Mouse (Mus musculus) MEL (cell line): ENCODE results near the gene Pam16. TPM values are rescaled to one million over a fixed set of nuclear protein-coding genes. Genes with fewer than 3 reads are reported as not detected.

Source experiments
- DNase-seq: peaks from one replicate; pipeline ENCODE4 v3.0.0; 2011; ENCODE audit warnings: low read depth, low spot score
- H3K27ac ChIP-seq: 2 replicates; pipeline ENCODE4 v1.5.1; 2012; ENCODE audit warnings: low read depth, mild to moderate bottlenecking, control low read depth, low read length, moderate library complexity; ENCODE audit not compliant: control insufficient read depth
- H3K27me3 ChIP-seq, 2 experiments: fragments of 150-350 bp in 1 of 2; sonication (generic) in 1 of 2; 2 replicates each; pipeline ENCODE4 v1.6.1; 2012; ENCODE audit warnings: low read length in 2 of 2, mild to moderate bottlenecking in 2 of 2, improper control_type of control experiment in 1 of 2, moderate library complexity in 1 of 2; ENCODE audit not compliant: insufficient read depth in 2 of 2, control insufficient read depth in 1 of 2
- H3K36me3 ChIP-seq, 2 experiments: 2 replicates each; pipeline ENCODE4 v1.6.1; 2012 to 2014; ENCODE audit warnings: low read length in 2 of 2, improper control_type of control experiment in 1 of 2, inconsistent platforms in 1 of 2, mild to moderate bottlenecking in 1 of 2; ENCODE audit not compliant: insufficient read depth in 2 of 2, control insufficient read depth in 1 of 2
- H3K4me1 ChIP-seq, 2 experiments: fragments of 150-350 bp in 1 of 2; sonication (generic) in 1 of 2; 2 replicates each; pipeline ENCODE4 v1.6.1; 2012; ENCODE audit warnings: low read length in 2 of 2, improper control_type of control experiment in 1 of 2, mild to moderate bottlenecking in 1 of 2; ENCODE audit not compliant: insufficient read depth in 2 of 2, control insufficient read depth in 1 of 2
- H3K4me3 ChIP-seq, 2 experiments: fragments of 150-350 bp in 1 of 2; sonication (generic) in 1 of 2; 2 replicates each; pipeline ENCODE4 v1.5.1; 2012; ENCODE audit warnings: low read depth in 2 of 2, low read length in 2 of 2, mild to moderate bottlenecking in 2 of 2, moderate library complexity in 2 of 2, control low read depth in 1 of 2, improper control_type of control experiment in 1 of 2; ENCODE audit not compliant: control insufficient read depth in 1 of 2, insufficient read depth in 1 of 2
- H3K79me2 ChIP-seq: 2 replicates; pipeline ENCODE4 v1.6.1; 2012; ENCODE audit warnings: mild to moderate bottlenecking, low read length, moderate library complexity; ENCODE audit not compliant: control insufficient read depth, poor library complexity, insufficient read depth
- H3K9ac ChIP-seq: 2 replicates; pipeline ENCODE4 v1.6.1; 2012; ENCODE audit warnings: low read depth, mild to moderate bottlenecking, control low read depth, low read length, moderate library complexity; ENCODE audit not compliant: control insufficient read depth, poor library complexity, severe bottlenecking
- H3K9me3 ChIP-seq: fragments of 150-350 bp; sonication (generic); replicated peaks from 2 replicates; pipeline ENCODE4 v1.6.1; 2012; ENCODE audit warnings: mild to moderate bottlenecking, low read length, improper control_type of control experiment, moderate library complexity; ENCODE audit not compliant: insufficient read depth
- CHD1 ChIP-seq: IDR thresholded peaks from 2 replicates; pipeline ENCODE4 v1.6.1; 2012; ENCODE audit warnings: low read depth, mild to moderate bottlenecking, inconsistent platforms, low read length, improper control_type of control experiment
- ELF1 ChIP-seq: IDR thresholded peaks from 2 replicates; pipeline ENCODE4 v1.6.1; 2014; ENCODE audit warnings: low read depth, mild to moderate bottlenecking, inconsistent platforms, low read length, improper control_type of control experiment, moderate library complexity
- ETS1 ChIP-seq: IDR thresholded peaks from 2 replicates; pipeline ENCODE4 v1.6.1; 2012; ENCODE audit warnings: low read depth, mild to moderate bottlenecking, inconsistent platforms, low read length, improper control_type of control experiment, moderate library complexity
- GABPA ChIP-seq: IDR thresholded peaks from 2 replicates; pipeline ENCODE4 v1.6.1; 2012; ENCODE audit warnings: low read depth, mild to moderate bottlenecking, inconsistent platforms, low read length, improper control_type of control experiment, moderate library complexity
- HCFC1 ChIP-seq: IDR thresholded peaks from 2 replicates; pipeline ENCODE4 v1.6.1; 2012; ENCODE audit warnings: low read depth, mild to moderate bottlenecking, inconsistent platforms, low read length, improper control_type of control experiment, moderate library complexity
- JUND ChIP-seq: IDR thresholded peaks from 2 replicates; pipeline ENCODE4 v1.6.1; 2011; ENCODE audit warnings: low read depth, mild to moderate bottlenecking, improper control_type of control experiment, low read length
- KAT2A ChIP-seq: conservative IDR thresholded peaks from 2 replicates; pipeline ENCODE4 v1.6.1; 2012; ENCODE audit warnings: low read depth, low read length, improper control_type of control experiment, inconsistent platforms
- MAZ ChIP-seq: IDR thresholded peaks from 2 replicates; pipeline ENCODE4 v1.6.1; 2012; ENCODE audit warnings: low read depth, mild to moderate bottlenecking, inconsistent platforms, low read length, improper control_type of control experiment
- MEF2A ChIP-seq: IDR thresholded peaks from 2 replicates; pipeline ENCODE4 v1.6.1; 2014; ENCODE audit warnings: low read depth, mild to moderate bottlenecking, inconsistent platforms, low read length, improper control_type of control experiment; ENCODE audit not compliant: poor library complexity, insufficient replicate concordance, severe bottlenecking; ENCODE audit errors: extremely low read depth
- MXI1 ChIP-seq: IDR thresholded peaks from 2 replicates; pipeline ENCODE4 v1.6.1; 2011; ENCODE audit warnings: mild to moderate bottlenecking, low read depth, low read length, improper control_type of control experiment
- NRF1 ChIP-seq: IDR thresholded peaks from 2 replicates; pipeline ENCODE4 v1.6.1; 2014; ENCODE audit warnings: low read depth, mild to moderate bottlenecking, inconsistent platforms, low read length, improper control_type of control experiment, moderate library complexity; ENCODE audit not compliant: poor library complexity, insufficient read depth, severe bottlenecking
- POLR2A ChIP-seq, 2 experiments: IDR thresholded peaks; 2 replicates each; pipeline ENCODE4 v1.6.1; 2011 to 2012; ENCODE audit warnings: low read length in 2 of 2, mild to moderate bottlenecking in 2 of 2, control low read depth in 1 of 2, improper control_type of control experiment in 1 of 2, low read depth in 1 of 2, moderate library complexity in 1 of 2; ENCODE audit not compliant: control insufficient read depth in 1 of 2, insufficient read depth in 1 of 2, poor library complexity in 1 of 2
- RAD21 ChIP-seq: IDR thresholded peaks from 2 replicates; pipeline ENCODE4 v1.6.1; 2011; ENCODE audit warnings: mild to moderate bottlenecking, low read depth, low read length, improper control_type of control experiment
- SIN3A ChIP-seq: IDR thresholded peaks from 2 replicates; pipeline ENCODE4 v1.6.1; 2012; ENCODE audit warnings: low read length, improper control_type of control experiment, inconsistent platforms
- TAL1 ChIP-seq: IDR thresholded peaks from 2 replicates; pipeline ENCODE4 v1.6.1; 2012; ENCODE audit warnings: mild to moderate bottlenecking, inconsistent platforms, low read length, moderate library complexity, mixed read lengths
- UBTF ChIP-seq: IDR thresholded peaks from 2 replicates; pipeline ENCODE4 v1.6.1; 2012; ENCODE audit warnings: low read depth, mild to moderate bottlenecking, inconsistent platforms, low read length, improper control_type of control experiment, moderate library complexity, borderline replicate concordance; ENCODE audit not compliant: insufficient read depth
- USF1 ChIP-seq: IDR thresholded peaks from 2 replicates; pipeline ENCODE4 v1.6.1; 2014; ENCODE audit warnings: low read depth, mild to moderate bottlenecking, inconsistent platforms, low read length, improper control_type of control experiment, moderate library complexity
- USF2 ChIP-seq, 2 experiments: IDR thresholded peaks; 2 replicates each; pipeline ENCODE4 v1.6.1; 2011 to 2012; ENCODE audit warnings: improper control_type of control experiment in 2 of 2, low read length in 2 of 2, borderline replicate concordance in 1 of 2, inconsistent platforms in 1 of 2, low read depth in 1 of 2, mild to moderate bottlenecking in 1 of 2; ENCODE audit not compliant: insufficient read depth in 1 of 2
- ZKSCAN1 ChIP-seq: IDR thresholded peaks from 2 replicates; pipeline ENCODE4 v1.6.1; 2012; ENCODE audit warnings: low read depth, mild to moderate bottlenecking, inconsistent platforms, low read length, improper control_type of control experiment, moderate library complexity
- polyA plus RNA-seq, 2 experiments: library from polyadenylated mRNA; stranded (reverse) in 1 of 2; unstranded in 1 of 2; fragments of >175 nt in 1 of 2; fragments of >200 nt in 1 of 2; gene quantifications; 2 replicates each; pipeline versions ENCODE4 v1.2.1 to v1.2.4; 2012; ENCODE audit warnings: low replicate concordance in 2 of 2, low read depth in 1 of 2; ENCODE audit not compliant: insufficient read length in 2 of 2, insufficient read depth in 1 of 2, missing spikeins in 1 of 2
- total RNA-seq: library from RNA; depleted of rRNA; stranded (reverse); fragments of 300-350 nt; gene quantifications from 2 replicates; pipeline ENCODE4 v1.2.3, GENCODE M21; 2012

The Pam16 gene
- total and polyA plus RNA-seq, 3 experiments = 13.6 to 121 TPM; not detected in 1

- no peak overlapping the region for H3K4me3 ChIP-seq
- no peaks in the 10 kb centered on the region for H3K27me3 ChIP-seq
- no peaks in the 10 kb centered on the region for H3K79me2 ChIP-seq
- DNase-seq = no peak
- no peak overlapping the region for H3K9ac ChIP-seq
- no peaks in the 10 kb centered on the region for H3K4me1 ChIP-seq
- H3K27ac ChIP-seq = no peak overlapping the region
- peaks cover 0 to 1% of the 10 kb centered on the region in 2 experiments; a peak in 1 of 4 replicates for H3K36me3 ChIP-seq
- H3K9me3 ChIP-seq = no peaks in the 10 kb centered on the region
- TF ChIP-seq UBTF (no peak), SIN3A (no peak), ELF1 (no peak), ETS1 (no peak)
These were observed 14.2 kb upstream of the Pam16 start for GRCm38 (mm10) chr16:4638891-4639390.

GRCm38 (mm10) chr16:4635760-4636159, 11.0 kb upstream of the Pam16 start:
- TF ChIP-seq TAL1 (no peak), RAD21 (no peak), NRF1 (no peak), UBTF (no peak), USF1 (no peak), KAT2A (no peak), ETS1 (no peak), MAZ (no peak), POLR2A (IDR thresholded peaks at IDR 0.05; ENCODE audit: control insufficient read depth in 1 of 2, insufficient read depth in 1 of 2, low read depth in 1 of 2, low read length in 2 of 2, poor library complexity in 1 of 2) (no peak), JUND (no peak), ZKSCAN1 (no peak), HCFC1 (no peak), MEF2A (no peak), USF2 (IDR thresholded peaks at IDR 0.05; ENCODE audit: borderline replicate concordance in 1 of 2, insufficient read depth in 1 of 2, low read depth in 1 of 2, low read length in 2 of 2) (no peak), CHD1 (no peak), GABPA (no peak), MXI1 (no peak), SIN3A (no peak)
- TF ChIP-seq, all 39 proteins: peak for 0
- Histone ChIP-seq H3K27ac (no peak overlapping the region), H3K4me3 (no peak overlapping the region), H3K36me3 (peaks cover 0 to 1% of the 10 kb centered on the region in 2 experiments; a peak in 2 of 4 replicates), H3K9me3 (no peaks in the 10 kb centered on the region), H3K79me2 (no peaks in the 10 kb centered on the region), H3K27me3 (no peaks in the 10 kb centered on the region), H3K9ac (no peak overlapping the region), H3K4me1 (no peaks in the 10 kb centered on the region)
- no peak for DNase-seq
